Mouse (Mus musculus): ENCODE data around the gene Nelfcd. TPM values are rescaled to one million over a fixed set of nuclear protein-coding genes. Genes with fewer than 3 reads are reported as not detected.

The Nelfcd gene
- polyA plus RNA-seq, 1 experiment from 2014 or later: 121 TPM

- no peak overlapping the region for H3K4me3 ChIP-seq (replicated peaks; ENCODE audit: low read depth, low read length)
- no peaks in the 10 kb centered on the region for H3K36me3 ChIP-seq (ENCODE audit: control insufficient read depth, insufficient read depth, low read length)
- H3K4me1 ChIP-seq (ENCODE audit: control insufficient read depth, insufficient read depth, low read length): peaks cover 18% of the 10 kb centered on the region
Observed at GRCm38 (mm10) chr2:174439961-174440360, 24.4 kb downstream of the Nelfcd start.

GRCm38 (mm10) chr2:174441898-174442297 is 26.3 kb downstream of the Nelfcd start:
- WGBS: 89% methylated on average over 4 of the region's 4 CpGs
- H3K4me1 ChIP-seq (ENCODE audit: control insufficient read depth, insufficient read depth, low read length): peaks cover 18% of the 10 kb centered on the region

More at GRCm38 (mm10) chr2:174439961-174440360, 24.4 kb downstream of the Nelfcd start:
- WGBS: 84% methylated on average over 9 of the region's 9 CpGs
- no peak overlapping the region for H3K27ac ChIP-seq (replicated peaks; ENCODE audit: low read depth, low read length)
- H3K9me3 ChIP-seq (ENCODE audit: control insufficient read depth, low read length): no peaks in the 10 kb centered on the region
- H3K9ac ChIP-seq (replicated peaks; ENCODE audit: low read length): no peak overlapping the region
- DNase-seq: no peak
- no peaks in the 10 kb centered on the region for H3K27me3 ChIP-seq (ENCODE audit: control insufficient read depth, insufficient read depth, low read length)
- no peak overlapping the region for H3K4me2 ChIP-seq (ENCODE audit: low read length)
- ATAC-seq (ENCODE audit: low FRiP score, low TSS enrichment): no peak

GRCm38 (mm10) chr2:174442460-174442859 is 26.9 kb downstream of the Nelfcd start:
- H3K9ac ChIP-seq (replicated peaks; ENCODE audit: low read length): no peak overlapping the region
- H3K9me3 ChIP-seq (ENCODE audit: control insufficient read depth, low read length): no peaks in the 10 kb centered on the region
- DNase-seq (no peak), ATAC-seq (ENCODE audit: low FRiP score, low TSS enrichment) (no peak)
- no peaks in the 10 kb centered on the region for H3K36me3 ChIP-seq (ENCODE audit: control insufficient read depth, insufficient read depth, low read length)
- H3K27ac ChIP-seq (replicated peaks; ENCODE audit: low read depth, low read length): no peak overlapping the region
- H3K4me2 ChIP-seq (ENCODE audit: low read length): no peak overlapping the region
- no peak overlapping the region for H3K4me3 ChIP-seq (replicated peaks; ENCODE audit: low read depth, low read length)
- no peaks in the 10 kb centered on the region for H3K27me3 ChIP-seq (ENCODE audit: control insufficient read depth, insufficient read depth, low read length)
- peaks cover 18% of the 10 kb centered on the region for H3K4me1 ChIP-seq (ENCODE audit: control insufficient read depth, insufficient read depth, low read length)
- WGBS: 90% methylated on average over 9 of the region's 9 CpGs

More at GRCm38 (mm10) chr2:174441898-174442297, 26.3 kb downstream of the Nelfcd start:
- H3K27me3 ChIP-seq (ENCODE audit: control insufficient read depth, insufficient read depth, low read length): no peaks in the 10 kb centered on the region
- H3K4me3 ChIP-seq (replicated peaks; ENCODE audit: low read depth, low read length): no peak overlapping the region
- ATAC-seq (ENCODE audit: low FRiP score, low TSS enrichment) (no peak), DNase-seq (no peak)
- no peaks in the 10 kb centered on the region for H3K9me3 ChIP-seq (ENCODE audit: control insufficient read depth, low read length)
- H3K4me2 ChIP-seq (ENCODE audit: low read length): no peak overlapping the region
- no peak overlapping the region for H3K9ac ChIP-seq (replicated peaks; ENCODE audit: low read length)
- no peaks in the 10 kb centered on the region for H3K36me3 ChIP-seq (ENCODE audit: control insufficient read depth, insufficient read depth, low read length)
- H3K27ac ChIP-seq (replicated peaks; ENCODE audit: low read depth, low read length): no peak overlapping the region

GRCm38 (mm10) chr2:174443046-174443445 is 27.4 kb downstream of the Nelfcd start:
- no peak overlapping the region for H3K4me2 ChIP-seq (ENCODE audit: low read length)
- H3K27me3 ChIP-seq (ENCODE audit: control insufficient read depth, insufficient read depth, low read length): no peaks in the 10 kb centered on the region
- no peak for DNase-seq
- no peak for ATAC-seq (ENCODE audit: low FRiP score, low TSS enrichment)
- no peak overlapping the region for H3K9ac ChIP-seq (replicated peaks; ENCODE audit: low read length)
- H3K27ac ChIP-seq (replicated peaks; ENCODE audit: low read depth, low read length): no peak overlapping the region
- no peak overlapping the region for H3K4me3 ChIP-seq (replicated peaks; ENCODE audit: low read depth, low read length)
- H3K9me3 ChIP-seq (ENCODE audit: control insufficient read depth, low read length): no peaks in the 10 kb centered on the region
- H3K36me3 ChIP-seq (ENCODE audit: control insufficient read depth, insufficient read depth, low read length): no peaks in the 10 kb centered on the region
- peaks cover 14% of the 10 kb centered on the region for H3K4me1 ChIP-seq (ENCODE audit: control insufficient read depth, insufficient read depth, low read length)
- WGBS: 58% methylated on average over 2 of the region's 2 CpGs

- 88% methylated on average over 7 of the region's 7 CpGs for WGBS
- Histone ChIP-seq H3K9ac (replicated peaks; ENCODE audit: low read length) (no peak overlapping the region), H3K4me1 (ENCODE audit: control insufficient read depth, insufficient read depth, low read length) (peaks cover 2% of the 10 kb centered on the region), H3K4me2 (ENCODE audit: low read length) (no peak overlapping the region), H3K36me3 (ENCODE audit: control insufficient read depth, insufficient read depth, low read length) (no peaks in the 10 kb centered on the region), H3K27me3 (ENCODE audit: control insufficient read depth, insufficient read depth, low read length) (no peaks in the 10 kb centered on the region), H3K4me3 (replicated peaks; ENCODE audit: low read depth, low read length) (no peak overlapping the region), H3K27ac (replicated peaks; ENCODE audit: low read depth, low read length) (no peak overlapping the region), H3K9me3 (ENCODE audit: control insufficient read depth, low read length) (no peaks in the 10 kb centered on the region)
- no peak for ATAC-seq (ENCODE audit: low FRiP score, low TSS enrichment)
- DNase-seq: no peak
Observed at GRCm38 (mm10) chr2:174444359-174444758, 28.8 kb downstream of the Nelfcd start.

GRCm38 (mm10) chr2:174445018-174445417 is 29.4 kb downstream of the Nelfcd start:
- Histone ChIP-seq H3K4me2 (ENCODE audit: low read length) (no peak overlapping the region), H3K9me3 (ENCODE audit: control insufficient read depth, low read length) (no peaks in the 10 kb centered on the region), H3K36me3 (ENCODE audit: control insufficient read depth, insufficient read depth, low read length) (no peaks in the 10 kb centered on the region), H3K27ac (replicated peaks; ENCODE audit: low read depth, low read length) (no peak overlapping the region), H3K9ac (replicated peaks; ENCODE audit: low read length) (no peak overlapping the region), H3K27me3 (ENCODE audit: control insufficient read depth, insufficient read depth, low read length) (no peaks in the 10 kb centered on the region), H3K4me1 (ENCODE audit: control insufficient read depth, insufficient read depth, low read length) (no peaks in the 10 kb centered on the region), H3K4me3 (replicated peaks; ENCODE audit: low read depth, low read length) (no peak overlapping the region)
- DNase-seq (no peak), ATAC-seq (ENCODE audit: low FRiP score, low TSS enrichment) (no peak)
- 81% methylated on average over 6 of the region's 6 CpGs for WGBS

GRCm38 (mm10) chr2:174446492-174446891 is 30.9 kb downstream of the Nelfcd start:
- no peak overlapping the region for H3K4me2 ChIP-seq (ENCODE audit: low read length)
- no peak overlapping the region for H3K4me3 ChIP-seq (replicated peaks; ENCODE audit: low read depth, low read length)
- no peaks in the 10 kb centered on the region for H3K27me3 ChIP-seq (ENCODE audit: control insufficient read depth, insufficient read depth, low read length)
- no peaks in the 10 kb centered on the region for H3K36me3 ChIP-seq (ENCODE audit: control insufficient read depth, insufficient read depth, low read length)
- no peaks in the 10 kb centered on the region for H3K9me3 ChIP-seq (ENCODE audit: control insufficient read depth, low read length)
- no peak overlapping the region for H3K9ac ChIP-seq (replicated peaks; ENCODE audit: low read length)
- no peak overlapping the region for H3K27ac ChIP-seq (replicated peaks; ENCODE audit: low read depth, low read length)
- 51% methylated on average over 7 of the region's 7 CpGs for WGBS
- DNase-seq (no peak), ATAC-seq (ENCODE audit: low FRiP score, low TSS enrichment) (no peak)
- H3K4me1 ChIP-seq (ENCODE audit: control insufficient read depth, insufficient read depth, low read length): no peaks in the 10 kb centered on the region

- no peaks in the 10 kb centered on the region for H3K27me3 ChIP-seq (ENCODE audit: control insufficient read depth, insufficient read depth, low read length)
- H3K4me3 ChIP-seq (replicated peaks; ENCODE audit: low read depth, low read length): no peak overlapping the region
- no peak overlapping the region for H3K27ac ChIP-seq (replicated peaks; ENCODE audit: low read depth, low read length)
- WGBS: 51% methylated on average over 8 of the region's 8 CpGs
- H3K4me2 ChIP-seq (ENCODE audit: low read length): no peak overlapping the region
- no peaks in the 10 kb centered on the region for H3K9me3 ChIP-seq (ENCODE audit: control insufficient read depth, low read length)
- DNase-seq (no peak), ATAC-seq (ENCODE audit: low FRiP score, low TSS enrichment) (no peak)
- no peak overlapping the region for H3K9ac ChIP-seq (replicated peaks; ENCODE audit: low read length)
- no peaks in the 10 kb centered on the region for H3K4me1 ChIP-seq (ENCODE audit: control insufficient read depth, insufficient read depth, low read length)
- H3K36me3 ChIP-seq (ENCODE audit: control insufficient read depth, insufficient read depth, low read length): no peaks in the 10 kb centered on the region
Observed at GRCm38 (mm10) chr2:174446905-174447304, 31.3 kb downstream of the Nelfcd start.

- ATAC-seq (ENCODE audit: low FRiP score, low TSS enrichment) (no peak), DNase-seq (no peak)
- H3K9me3 ChIP-seq (ENCODE audit: control insufficient read depth, low read length): no peaks in the 10 kb centered on the region
- H3K4me1 ChIP-seq (ENCODE audit: control insufficient read depth, insufficient read depth, low read length): no peaks in the 10 kb centered on the region
- no peaks in the 10 kb centered on the region for H3K27me3 ChIP-seq (ENCODE audit: control insufficient read depth, insufficient read depth, low read length)
- no peaks in the 10 kb centered on the region for H3K36me3 ChIP-seq (ENCODE audit: control insufficient read depth, insufficient read depth, low read length)
- WGBS: 90% methylated on average over 4 of the region's 4 CpGs
- no peak overlapping the region for H3K9ac ChIP-seq (replicated peaks; ENCODE audit: low read length)
- no peak overlapping the region for H3K4me2 ChIP-seq (ENCODE audit: low read length)
- no peak overlapping the region for H3K27ac ChIP-seq (replicated peaks; ENCODE audit: low read depth, low read length)
- no peak overlapping the region for H3K4me3 ChIP-seq (replicated peaks; ENCODE audit: low read depth, low read length)
Observed at GRCm38 (mm10) chr2:174448405-174448804, 32.8 kb downstream of the Nelfcd start.
